Mouse (Mus musculus) forebrain, embryonic 12.5 days (tissue): ENCODE measurements at regions not wholly inside any gene's neighbourhood (a gene's known extent, or its start where the extent isn't known, plus 50 kb on each side); places are given as distances from the start of the nearest gene placed in this dataset.

Source experiments
- ATAC-seq: fragments of 200-750 bp; cut with Nextera tagmentation; 2 replicates; pipeline ENCODE4 v1.8.0; 2017; ENCODE audit warnings: moderate TSS enrichment; ENCODE audit not compliant: low FRiP score
- H3K27ac ChIP-seq: fragments of 300-500 bp; sonication (generic); 2 replicates; pipeline ENCODE4 v1.5.1; 2016; ENCODE audit warnings: mild to moderate bottlenecking
- H3K27me3 ChIP-seq: fragments of 300-500 bp; sonication (generic); 2 replicates; pipeline ENCODE4 v1.6.1; 2016; ENCODE audit warnings: mild to moderate bottlenecking
- H3K36me3 ChIP-seq: fragments of 300-500 bp; sonication (generic); replicated peaks from 2 replicates; pipeline ENCODE4 v1.6.1; 2016; ENCODE audit warnings: mild to moderate bottlenecking
- H3K4me1 ChIP-seq: fragments of 300-500 bp; sonication (generic); 2 replicates; pipeline ENCODE4 v1.6.1; 2016
- H3K4me2 ChIP-seq: fragments of 300-500 bp; sonication (generic); 2 replicates; pipeline ENCODE4 v1.6.1; 2016; ENCODE audit warnings: mild to moderate bottlenecking, moderate library complexity
- H3K4me3 ChIP-seq: fragments of 300-500 bp; sonication (generic); replicated peaks from 2 replicates; pipeline ENCODE4 v1.5.1; 2016; ENCODE audit warnings: mild to moderate bottlenecking
- H3K9ac ChIP-seq: fragments of 300-500 bp; sonication (generic); 2 replicates; pipeline ENCODE4 v1.6.1; 2016; ENCODE audit warnings: mild to moderate bottlenecking
- H3K9me3 ChIP-seq: fragments of 300-500 bp; sonication (generic); 2 replicates; pipeline ENCODE4 v1.6.1; 2016
- WGBS: fragments of 180-500 bp; shearing (Covaris S2); methylation state at CpG from one replicate; pipeline ENCODE4 v1.1.7; 2016; 5-methylcytosine and 5-hydroxymethylcytosine counted together

DNA sequence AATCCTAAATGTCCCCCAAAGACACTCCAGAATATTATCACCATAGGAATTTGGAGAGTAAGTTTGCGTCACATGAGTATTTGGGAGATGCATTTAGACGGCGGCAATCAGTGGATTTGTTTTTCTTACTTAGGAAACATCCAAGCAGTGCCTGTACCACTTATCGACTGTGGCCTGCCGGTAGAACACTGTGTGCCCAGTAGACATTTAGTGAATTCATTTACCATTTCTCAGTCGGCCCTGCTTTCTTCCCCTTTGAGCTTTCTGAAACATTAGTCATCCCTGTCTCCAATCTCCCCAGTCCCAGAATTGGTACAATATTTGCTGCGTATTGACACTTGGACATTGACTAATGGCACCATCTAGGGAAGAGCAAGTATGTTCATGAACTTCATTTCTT, 391.7 kb upstream of the Tmpo start:
- no peaks in the 10 kb centered on the region for H3K9me3 ChIP-seq
- no peak overlapping the region for H3K9ac ChIP-seq
- H3K4me1 ChIP-seq, result peaks cover 7% of the 10 kb centered on the region; the same call in 1 of the 2 replicates
- 78% methylated on average over 7 of the region's 7 CpGs for WGBS
- H3K27ac ChIP-seq, result no peak overlapping the region
- ATAC-seq, result no peak
- H3K4me3 ChIP-seq, result no peak overlapping the region
- H3K27me3 ChIP-seq, result 0 out of 2 replicates have a peak, but pooled peaks cover 2% of the 10 kb centered on the region
- no peaks in the 10 kb centered on the region for H3K36me3 ChIP-seq
- no peak overlapping the region for H3K4me2 ChIP-seq

DNA sequence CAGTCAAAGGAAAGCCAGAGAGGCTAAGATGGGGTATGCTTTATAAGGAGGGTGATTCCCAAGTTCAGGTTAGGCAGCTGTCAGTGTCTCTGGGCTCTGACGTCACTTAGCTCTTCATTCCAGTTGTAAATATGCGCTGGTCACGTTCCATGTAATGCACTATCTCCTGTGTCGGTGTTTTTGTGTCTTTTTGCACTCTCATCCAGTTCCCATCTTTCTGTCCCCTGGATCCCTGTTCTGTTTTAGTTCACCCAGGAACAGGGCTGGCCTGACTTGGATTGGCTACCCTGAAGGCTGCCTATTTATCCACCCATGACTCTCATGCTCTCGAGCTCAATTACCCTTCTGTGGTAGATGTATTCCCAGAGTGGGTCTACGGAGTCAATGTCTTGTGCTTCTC, 387.9 kb upstream of the Tmpo start:
- peaks cover 16% of the 10 kb centered on the region for H3K4me1 ChIP-seq
- no peaks in the 10 kb centered on the region for H3K36me3 ChIP-seq
- H3K9ac ChIP-seq, result no peak overlapping the region
- H3K4me3 ChIP-seq, result no peak overlapping the region
- H3K27ac ChIP-seq, result no peak overlapping the region
- ATAC-seq, result no peak
- 86% methylated on average over 6 of the region's 6 CpGs for WGBS
- H3K27me3 ChIP-seq, result no peaks in the 10 kb centered on the region
- H3K4me2 ChIP-seq, result no peak overlapping the region
- H3K9me3 ChIP-seq, result no peaks in the 10 kb centered on the region

DNA sequence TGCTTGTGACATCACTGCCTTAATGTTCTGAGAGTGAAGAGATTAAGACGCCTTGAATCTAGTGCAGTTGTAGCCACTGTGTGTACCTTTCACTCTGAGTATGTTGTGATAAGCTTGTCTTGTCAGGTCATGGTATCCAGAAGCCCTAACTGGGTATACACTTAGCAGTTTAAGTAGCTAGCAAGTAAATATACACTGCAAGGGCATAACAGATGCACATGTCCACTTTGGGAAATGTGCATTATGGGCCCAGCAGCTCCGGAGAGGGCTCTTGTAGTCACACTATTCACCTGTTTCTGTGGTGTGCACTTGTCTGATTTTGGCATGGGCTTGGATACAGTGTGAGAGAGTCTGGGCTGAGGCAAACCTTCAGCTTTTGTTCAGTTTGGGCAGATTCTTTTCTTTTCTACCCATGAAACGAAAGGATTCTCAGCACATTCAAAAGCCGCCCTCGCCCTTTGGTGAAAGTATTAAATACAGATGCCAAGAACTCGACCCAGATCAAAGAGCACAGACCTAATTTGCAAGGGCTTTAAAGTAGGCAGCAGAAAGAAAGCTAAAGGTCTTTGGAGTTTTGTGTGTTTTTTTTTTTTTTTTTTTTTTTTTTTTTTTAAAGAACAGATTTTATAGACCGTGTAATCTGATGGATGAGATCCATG, 385.1 kb upstream of the Tmpo start:
- peak overlapping the region; percentile 63 for H3K27ac ChIP-seq
- no peak for ATAC-seq

DNA sequence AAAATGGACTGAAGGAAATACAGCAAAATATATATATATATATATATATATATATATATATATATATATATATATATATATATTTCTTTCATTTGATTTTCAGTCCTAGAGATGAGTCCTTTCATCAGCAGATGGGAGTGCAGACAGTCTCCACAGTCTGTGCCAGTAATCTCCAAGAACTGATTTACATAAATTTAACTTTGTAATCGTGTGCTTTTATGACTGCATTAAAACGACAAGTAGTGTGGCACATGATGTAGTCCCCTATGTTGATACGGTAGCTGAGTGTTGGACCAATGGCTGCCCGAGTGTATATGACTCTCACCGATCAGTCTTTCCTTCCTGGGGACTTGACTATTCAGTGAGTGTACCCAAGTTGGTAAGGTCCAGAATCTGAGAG, 378.2 kb upstream of the Tmpo start:
- Histone ChIP-seq H3K9me3 (no peaks in the 10 kb centered on the region), H3K9ac (no peak overlapping the region), H3K4me1 (no peaks in the 10 kb centered on the region), H3K36me3 (no peaks in the 10 kb centered on the region), H3K4me3 (no peak overlapping the region), H3K27me3 (no peaks in the 10 kb centered on the region), H3K4me2 (no peak overlapping the region), H3K27ac (no peak overlapping the region)
- 83% methylated on average over 5 of the region's 5 CpGs for WGBS
- ATAC-seq, result no peak

More for the DNA sequence above, 385.1 kb upstream of the Tmpo start:
- H3K4me2 ChIP-seq, result no peak overlapping the region
- H3K9ac ChIP-seq, result no peak overlapping the region
- no peaks in the 10 kb centered on the region for H3K9me3 ChIP-seq
- H3K36me3 ChIP-seq, result no peaks in the 10 kb centered on the region
- WGBS, result 34% methylated on average over 7 of the region's 7 CpGs
- peaks cover 8% of the 10 kb centered on the region for H3K4me1 ChIP-seq
- no peaks in the 10 kb centered on the region for H3K27me3 ChIP-seq
- no peak overlapping the region for H3K4me3 ChIP-seq

DNA sequence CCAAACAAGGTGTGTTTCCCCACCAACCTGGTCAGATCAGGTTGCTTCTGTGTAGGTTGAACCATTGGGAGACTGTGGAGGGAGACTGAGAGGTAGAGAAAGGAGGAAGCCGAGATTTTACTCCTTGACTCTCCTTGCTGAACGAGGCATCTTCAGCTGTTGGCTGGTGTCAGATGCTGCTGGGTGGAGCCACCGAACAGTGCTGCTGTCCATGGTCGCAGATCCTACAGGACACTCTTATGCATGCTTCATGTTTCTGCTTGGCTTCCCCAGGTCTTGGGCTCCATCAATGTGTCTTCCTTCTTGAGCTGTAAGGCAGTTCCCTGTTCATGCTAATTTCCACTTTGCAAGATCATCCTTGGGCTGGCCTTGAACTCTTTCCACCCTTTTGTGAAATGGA, 367.0 kb upstream of the Tmpo start:
- Histone ChIP-seq H3K9me3 (no peaks in the 10 kb centered on the region), H3K4me2 (no peak overlapping the region), H3K4me1 (peaks cover 25% of the 10 kb centered on the region), H3K4me3 (no peak overlapping the region), H3K9ac (no peak overlapping the region), H3K27me3 (no peaks in the 10 kb centered on the region), H3K36me3 (no peaks in the 10 kb centered on the region), H3K27ac (no peak overlapping the region)
- ATAC-seq, result no peak
- WGBS, result 72% methylated on average over 4 of the region's 4 CpGs

DNA sequence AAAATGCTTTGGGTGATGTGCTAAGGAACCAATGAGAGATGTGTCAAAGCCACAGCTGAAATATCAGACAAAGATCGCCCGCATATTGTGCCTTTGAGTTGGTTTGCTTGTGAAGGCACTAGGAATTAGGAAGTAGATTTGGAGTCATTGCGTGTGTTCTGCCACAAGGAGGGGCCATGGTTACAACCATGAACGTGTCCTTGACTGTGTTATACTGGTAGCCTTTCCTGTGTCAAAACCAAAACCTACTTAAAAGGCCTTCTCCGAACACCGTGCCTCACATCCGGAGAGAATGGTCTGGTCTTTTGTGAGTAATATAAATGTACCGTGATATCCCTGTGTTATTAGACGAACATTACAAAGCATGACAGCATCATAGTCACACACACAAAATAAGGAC, 365.0 kb upstream of the Tmpo start:
- no peak overlapping the region for H3K27ac ChIP-seq

DNA sequence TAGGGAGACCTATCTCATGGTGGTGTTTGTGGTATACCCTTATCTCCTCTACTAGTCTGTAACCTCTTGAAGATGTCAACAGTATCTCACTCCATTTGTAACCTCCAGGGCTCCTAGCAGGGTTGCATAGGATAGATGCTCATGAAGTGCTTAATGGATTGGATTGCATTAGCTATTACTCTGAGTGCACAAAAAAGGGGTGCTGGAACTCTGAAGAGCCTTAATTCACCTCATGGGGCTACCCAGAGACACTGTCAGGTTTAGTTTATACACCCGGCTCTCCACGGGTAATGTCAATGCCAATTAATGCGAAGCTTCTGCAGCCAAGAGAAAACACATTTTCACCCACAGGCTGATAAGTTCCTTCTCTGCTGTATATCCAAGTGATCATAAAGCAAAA, 364.3 kb upstream of the Tmpo start:
- Histone ChIP-seq H3K4me1 (peaks cover 39% of the 10 kb centered on the region), H3K4me2 (no peak overlapping the region), H3K27ac (no peak overlapping the region), H3K9me3 (no peaks in the 10 kb centered on the region), H3K27me3 (no peaks in the 10 kb centered on the region), H3K9ac (no peak overlapping the region), H3K36me3 (no peaks in the 10 kb centered on the region), H3K4me3 (no peak overlapping the region)
- WGBS, result 71% methylated on average over 3 of the region's 3 CpGs
- no peak for ATAC-seq

More for the DNA sequence above, 365.0 kb upstream of the Tmpo start:
- no peaks in the 10 kb centered on the region for H3K9me3 ChIP-seq
- H3K4me3 ChIP-seq, result no peak overlapping the region
- peak; percentile 80 for ATAC-seq
- no peaks in the 10 kb centered on the region for H3K36me3 ChIP-seq
- H3K9ac ChIP-seq, result no peak overlapping the region
- peaks cover 39% of the 10 kb centered on the region for H3K4me1 ChIP-seq
- H3K4me2 ChIP-seq, result peak overlapping the region; percentile 27; the same call in 1 of the 2 replicates
- no peaks in the 10 kb centered on the region for H3K27me3 ChIP-seq
- 30% methylated on average over 9 of the region's 9 CpGs for WGBS

DNA sequence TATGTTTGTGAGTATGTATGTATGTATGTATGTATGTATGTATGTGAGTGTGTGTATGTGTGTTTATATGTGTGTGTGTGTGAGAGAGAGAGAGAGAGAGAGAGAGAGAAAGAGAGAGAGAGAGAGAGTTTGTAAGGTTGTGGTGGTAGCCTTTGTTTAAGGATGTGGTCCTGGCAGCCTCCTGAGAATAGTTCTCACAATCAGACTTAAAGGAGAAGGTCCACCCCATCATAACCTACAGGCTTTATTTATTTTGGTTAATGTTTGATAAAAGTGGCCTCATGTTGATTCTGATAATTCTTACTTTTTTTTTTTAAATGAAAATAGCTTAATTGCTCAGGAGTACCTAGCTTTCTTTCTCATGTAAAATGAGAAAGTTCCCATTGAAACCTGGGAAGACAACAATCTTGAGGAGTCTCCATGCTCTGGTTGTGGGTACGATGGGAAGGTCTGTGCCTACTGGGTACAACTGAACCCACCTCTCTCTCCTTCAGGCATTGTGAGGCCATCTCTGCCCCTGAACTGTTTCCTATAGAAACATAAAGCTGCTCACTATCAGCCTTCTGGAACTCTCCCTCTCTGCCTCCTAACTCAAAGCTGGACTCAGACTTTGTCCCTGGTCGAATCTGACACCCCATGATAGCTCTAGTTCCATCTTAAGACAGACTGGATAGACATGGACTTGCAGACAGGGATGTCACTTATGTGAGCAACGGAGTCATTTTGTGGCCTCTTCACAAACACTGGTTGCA, 362.2 kb upstream of the Tmpo start:
- Histone ChIP-seq H3K36me3 (no peaks in the 10 kb centered on the region), H3K27me3 (no peaks in the 10 kb centered on the region), H3K4me1 (peaks cover 39% of the 10 kb centered on the region), H3K27ac (no peak overlapping the region), H3K9me3 (no peaks in the 10 kb centered on the region), H3K4me2 (no peak overlapping the region), H3K4me3 (no peak overlapping the region), H3K9ac (no peak overlapping the region)
- ATAC-seq, result no peak
- WGBS, result 83% methylated on average over 3 of the region's 3 CpGs

DNA sequence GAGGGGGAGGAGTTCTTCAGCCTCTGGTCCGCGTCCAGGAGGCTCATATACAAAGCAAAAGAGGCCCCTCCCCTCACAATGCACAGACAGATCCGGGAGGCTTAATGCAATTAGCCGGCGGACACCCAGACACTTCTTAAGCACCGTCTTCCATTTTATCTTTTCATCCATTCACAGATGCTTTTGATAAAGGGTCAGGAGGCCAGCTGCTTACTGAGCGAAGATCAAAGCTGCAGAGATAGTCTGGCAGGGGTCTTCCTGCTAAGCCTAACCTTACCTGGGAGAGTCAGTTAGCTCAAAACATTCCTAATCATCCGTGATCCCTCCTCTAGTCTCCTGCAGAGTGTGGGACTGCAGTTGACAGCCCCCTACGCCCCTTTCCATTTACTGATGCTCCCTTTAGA, 361.1 kb upstream of the Tmpo start:
- WGBS, result under 1% methylated on average over 9 of the region's 9 CpGs
- H3K9me3 ChIP-seq, result no peaks in the 10 kb centered on the region
- H3K36me3 ChIP-seq, result no peaks in the 10 kb centered on the region
- H3K27me3 ChIP-seq, result no peaks in the 10 kb centered on the region
- H3K4me2 ChIP-seq, result no peak overlapping the region
- H3K9ac ChIP-seq, result no peak overlapping the region
- no peak overlapping the region for H3K4me3 ChIP-seq
- ATAC-seq, result peak; percentile 52; the same call in 1 of the 2 replicates
- H3K4me1 ChIP-seq, result peaks cover 37% of the 10 kb centered on the region
- peak overlapping the region; percentile 53 for H3K27ac ChIP-seq

DNA sequence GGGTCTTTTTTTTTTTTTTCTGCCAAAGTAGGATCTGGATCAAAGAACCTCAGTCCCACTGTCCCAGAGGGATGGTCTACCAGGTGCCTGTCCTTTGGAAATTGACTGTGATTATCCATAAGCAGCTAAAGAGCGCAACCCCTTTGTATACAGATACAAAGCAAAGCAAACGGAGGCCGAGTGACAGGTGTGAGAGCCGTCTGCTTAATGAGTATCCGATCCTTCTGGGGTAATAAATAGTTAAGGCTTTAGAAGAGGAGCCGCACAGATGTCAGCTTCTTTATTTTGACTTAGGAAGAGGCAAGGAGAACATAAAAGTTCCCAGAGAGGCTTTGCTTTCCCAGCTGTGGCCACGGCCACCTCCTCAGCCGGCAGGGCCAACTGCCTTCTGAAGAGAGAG, 356.1 kb upstream of the Tmpo start:
- H3K9ac ChIP-seq, result no peak overlapping the region
- H3K4me1 ChIP-seq, result peaks cover 24% of the 10 kb centered on the region
- no peak overlapping the region for H3K27ac ChIP-seq
- ATAC-seq, result peak; percentile 49
- H3K9me3 ChIP-seq, result no peaks in the 10 kb centered on the region
- no peaks in the 10 kb centered on the region for H3K27me3 ChIP-seq
- H3K36me3 ChIP-seq, result no peaks in the 10 kb centered on the region
- no peak overlapping the region for H3K4me3 ChIP-seq
- H3K4me2 ChIP-seq, result no peak overlapping the region
- WGBS, result 23% methylated on average over 8 of the region's 8 CpGs

DNA sequence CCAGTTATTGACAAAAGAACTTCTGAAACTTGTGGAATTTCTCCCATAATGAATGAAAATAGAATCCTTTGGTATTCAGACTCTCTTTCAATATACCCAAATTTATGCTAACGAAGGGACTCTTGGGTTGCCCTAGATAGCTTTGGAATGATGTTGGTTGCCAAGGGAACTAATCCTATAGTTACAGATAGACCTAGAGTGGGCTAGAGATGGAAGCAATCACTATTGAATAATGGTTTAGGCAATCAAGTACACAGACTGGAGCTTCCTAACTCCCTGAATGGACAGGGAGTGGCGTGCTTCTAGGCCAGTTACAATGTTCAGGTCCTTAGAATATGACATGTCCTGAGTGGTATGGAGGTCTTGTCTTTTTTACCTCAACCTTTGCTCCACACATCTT, 354.3 kb upstream of the Tmpo start:
- H3K27me3 ChIP-seq, result no peaks in the 10 kb centered on the region
- WGBS, result 33% methylated on average over 2 of the region's 2 CpGs
- H3K4me2 ChIP-seq, result no peak overlapping the region
- ATAC-seq, result no peak
- peaks cover 17% of the 10 kb centered on the region for H3K4me1 ChIP-seq
- no peaks in the 10 kb centered on the region for H3K9me3 ChIP-seq
- no peak overlapping the region for H3K4me3 ChIP-seq
- no peaks in the 10 kb centered on the region for H3K36me3 ChIP-seq
- H3K9ac ChIP-seq, result no peak overlapping the region
- H3K27ac ChIP-seq, result no peak overlapping the region

DNA sequence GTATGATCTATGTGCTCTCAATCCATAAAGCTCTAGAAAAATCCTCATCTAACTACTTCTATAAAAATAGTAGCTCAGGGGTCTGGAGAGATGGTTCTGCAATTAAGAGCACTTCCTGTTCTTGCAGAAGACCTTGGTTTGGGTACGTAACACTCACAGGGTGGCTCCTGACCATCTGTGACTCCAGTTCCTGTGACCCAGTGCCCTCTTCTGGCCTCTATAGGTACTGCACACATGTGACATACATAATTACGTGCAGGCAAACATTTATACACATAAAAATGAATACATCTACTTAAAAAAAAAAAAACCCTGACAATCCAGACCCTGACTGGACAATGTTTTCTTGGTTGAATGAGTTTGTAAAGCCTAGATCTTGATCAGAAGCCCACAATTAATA, 347.2 kb upstream of the Tmpo start:
- 86% methylated on average over 2 of the region's 2 CpGs for WGBS
- Histone ChIP-seq H3K4me1 (no peaks in the 10 kb centered on the region), H3K36me3 (no peaks in the 10 kb centered on the region), H3K27ac (no peak overlapping the region), H3K4me2 (no peak overlapping the region), H3K27me3 (no peaks in the 10 kb centered on the region), H3K9ac (no peak overlapping the region), H3K9me3 (no peaks in the 10 kb centered on the region), H3K4me3 (no peak overlapping the region)
- no peak for ATAC-seq

DNA sequence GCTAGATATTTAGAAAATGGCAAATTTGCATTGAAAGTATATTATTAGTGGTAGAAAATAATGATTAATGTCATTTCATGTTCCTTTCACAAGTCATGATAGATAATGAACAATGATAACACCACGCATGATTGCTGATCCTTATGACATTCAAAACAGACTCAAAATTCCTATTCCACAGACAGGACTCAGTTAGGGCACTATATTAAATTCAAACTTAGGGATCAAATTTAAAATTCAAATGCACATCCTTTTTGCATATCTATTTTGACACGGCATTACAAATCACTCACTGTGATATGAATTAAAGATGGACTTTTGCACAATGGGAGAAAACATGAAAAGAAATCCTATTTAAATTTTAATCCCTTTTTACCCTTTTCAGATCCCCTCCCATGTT, 340.1 kb upstream of the Tmpo start:
- H3K4me1 ChIP-seq, result peaks cover 7% of the 10 kb centered on the region; the same call in 1 of the 2 replicates
- H3K4me2 ChIP-seq, result no peak overlapping the region
- H3K27me3 ChIP-seq, result no peaks in the 10 kb centered on the region
- H3K4me3 ChIP-seq, result no peak overlapping the region
- H3K9ac ChIP-seq, result no peak overlapping the region
- no peak for ATAC-seq
- H3K27ac ChIP-seq, result no peak overlapping the region
- no peaks in the 10 kb centered on the region for H3K36me3 ChIP-seq
- no peaks in the 10 kb centered on the region for H3K9me3 ChIP-seq
- WGBS, result 75% methylated on average over 2 of the region's 2 CpGs
